Mouse (Mus musculus): ENCODE data around the gene Tle4.
"Not testable (repeated sequence)": the region's sequence is repeated elsewhere in the genome, so short reads cannot be mapped to it uniquely, and the experiment has no call there.

The Tle4 gene

GRCm38 (mm10) chr19:14597917-14598689 lies at the start of gene Tle4:
Gene Tle4 (minus strand): TSS chr19:14598051.
- DNase-seq = peak; percentile 100

DNA sequence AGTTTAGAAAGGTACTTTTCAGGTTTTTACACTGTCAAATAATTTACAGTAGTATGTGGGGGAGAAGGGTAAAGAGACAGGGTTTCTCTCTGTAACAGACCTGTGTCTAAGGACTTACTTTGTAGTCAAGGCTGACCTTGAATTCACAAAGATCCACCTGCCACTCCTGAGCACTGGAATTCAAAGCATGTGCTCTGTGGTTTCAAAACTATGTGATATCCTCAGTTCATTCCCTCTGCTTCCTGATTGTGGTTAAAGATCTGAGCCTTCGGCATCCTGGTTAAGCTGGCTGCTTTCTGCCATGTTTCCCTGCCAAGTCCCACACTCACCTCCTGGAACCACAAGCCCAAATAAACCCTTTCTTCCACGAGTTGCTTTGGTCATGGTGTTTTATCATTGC lies 47.8 kb upstream of the Tle4 start:
- DNase-seq = no peak

DNA sequence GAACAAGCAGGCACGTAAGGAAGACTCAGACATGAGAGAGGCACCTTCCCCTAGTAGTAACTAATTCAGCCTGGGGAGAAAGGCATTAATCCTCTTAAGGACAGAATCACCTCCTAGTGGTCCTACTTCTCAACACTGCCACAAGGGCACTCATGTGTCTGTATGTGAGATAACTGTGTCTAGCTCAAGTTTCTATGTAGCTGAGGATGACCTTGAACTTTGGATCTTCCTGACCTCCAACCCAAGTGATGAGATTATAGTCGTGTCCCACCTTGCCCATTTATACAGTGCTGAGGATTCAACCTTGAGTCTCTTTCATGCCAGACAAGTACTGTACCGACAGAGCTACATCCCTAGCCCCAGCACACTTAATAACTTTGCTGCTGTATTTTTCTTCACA lies 46.9 kb upstream of the Tle4 start:
- DNase-seq = no peak

GRCm38 (mm10) chr19:14643091-14643490 lies 45.2 kb upstream of the Tle4 start:
- not testable (repeated sequence) for DNase-seq

DNA sequence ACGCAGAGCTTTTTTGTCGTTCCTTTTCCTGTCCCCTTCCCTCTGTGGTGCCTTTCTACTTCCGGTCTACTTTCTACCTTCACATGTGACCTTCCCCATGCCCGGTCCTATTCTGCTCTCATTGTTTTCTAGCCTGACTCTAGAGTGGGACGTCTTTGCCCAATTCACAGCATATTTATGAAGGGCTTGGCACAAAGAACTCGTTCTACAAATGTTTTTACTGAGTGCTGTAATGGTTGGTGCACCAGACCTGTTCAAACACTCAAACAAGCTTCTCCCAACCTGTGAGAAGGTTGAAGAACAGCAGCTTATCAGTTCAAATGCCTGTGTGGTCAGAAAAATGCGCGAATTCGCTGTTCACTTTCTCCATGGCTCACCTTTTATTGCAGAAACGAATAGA lies 44.8 kb upstream of the Tle4 start:
- DNase-seq = no peak

- DNase-seq = peak; percentile 64
Observed at GRCm38 (mm10) chr19:14635213-14635928, 37.5 kb upstream of the Tle4 start.

- DNase-seq = no peak
Observed at GRCm38 (mm10) chr19:14623355-14623754, 25.5 kb upstream of the Tle4 start.

- DNase-seq = no peak
Observed at GRCm38 (mm10) chr19:14620534-14620933, 22.7 kb upstream of the Tle4 start.

GRCm38 (mm10) chr19:14619814-14620213 lies 22.0 kb upstream of the Tle4 start:
- DNase-seq = no peak

DNA sequence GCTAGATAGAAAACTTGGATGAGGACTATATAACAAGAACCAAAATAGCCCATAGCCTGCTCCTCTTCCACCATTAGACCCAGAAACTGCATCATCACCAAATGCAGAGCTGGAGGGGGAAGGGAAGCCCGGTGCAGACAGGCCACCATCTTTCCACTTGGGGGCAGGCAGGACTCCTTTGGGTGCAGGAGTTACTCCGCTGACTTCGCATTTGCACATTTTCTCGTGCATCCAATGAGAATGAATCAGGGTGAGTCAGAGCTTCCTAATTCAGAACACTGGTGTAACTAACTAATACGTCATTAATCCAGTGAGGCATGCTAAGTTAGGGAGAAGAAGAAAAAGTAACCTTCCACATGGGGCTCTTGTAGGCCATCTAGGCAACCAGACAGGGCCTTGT lies 17.0 kb upstream of the Tle4 start:
- no peak for DNase-seq

DNA sequence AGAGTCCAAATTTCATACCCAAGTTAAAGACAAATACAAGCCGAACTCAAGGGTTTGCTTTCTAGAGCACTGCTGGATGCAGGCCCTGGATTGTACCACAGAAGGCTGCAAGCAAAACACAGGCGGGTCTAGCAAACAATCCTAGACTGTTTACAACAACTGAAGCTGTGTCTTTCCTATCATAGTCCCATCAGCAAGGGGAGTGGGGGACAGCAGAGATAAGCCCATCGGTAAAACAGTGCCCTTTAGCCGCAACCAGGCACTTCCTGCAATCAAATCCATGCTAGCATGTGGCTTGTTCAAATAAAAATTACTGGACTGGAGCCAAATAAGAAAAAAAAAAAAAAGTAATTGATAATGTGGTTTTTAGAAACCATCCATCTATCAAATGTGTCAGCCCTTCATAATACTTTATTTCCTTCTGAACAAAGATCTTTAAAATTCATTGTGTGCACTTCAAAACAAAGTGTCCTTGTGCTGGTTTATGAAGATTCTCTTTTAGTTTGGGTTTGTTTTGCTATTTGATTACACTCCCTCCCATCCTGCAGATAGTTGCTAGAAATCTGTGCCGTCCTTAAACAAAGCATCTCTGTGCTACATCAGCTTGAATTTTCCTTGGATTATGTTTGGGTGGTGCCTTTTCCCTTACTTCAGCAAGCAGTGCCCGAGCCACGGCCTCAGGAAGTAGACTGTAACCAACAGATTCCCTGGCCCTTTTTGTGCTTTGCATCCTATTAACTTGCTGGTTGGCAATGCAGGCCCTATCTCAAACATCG lies 12.9 kb upstream of the Tle4 start:
- no peak for DNase-seq

GRCm38 (mm10) chr19:14600841-14601240 lies 3.0 kb upstream of the Tle4 start:
- DNase-seq = no peak

GRCm38 (mm10) chr19:14600354-14600753 lies 2.5 kb upstream of the Tle4 start:
- no peak for DNase-seq

DNA sequence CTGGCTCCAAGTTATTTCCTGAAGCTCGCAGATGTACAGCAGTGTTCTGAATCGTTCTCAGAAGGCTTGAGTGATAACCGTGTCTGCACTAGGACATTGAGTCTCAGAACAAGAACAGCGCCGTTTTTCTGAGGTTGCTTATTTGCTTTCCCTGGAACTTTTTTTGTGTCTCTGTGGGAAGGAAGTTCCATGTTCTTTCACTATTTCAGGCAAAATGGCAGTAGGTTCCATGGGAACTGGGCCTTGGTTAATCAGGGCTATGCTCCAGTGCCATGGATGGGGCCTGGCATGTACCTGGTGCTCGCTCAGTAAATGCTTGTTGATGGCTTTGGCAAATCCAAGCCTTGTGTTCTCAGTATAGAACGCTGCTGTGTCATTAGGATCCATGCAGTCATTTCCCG lies 2.0 kb upstream of the Tle4 start:
- DNase-seq = no peak

DNA sequence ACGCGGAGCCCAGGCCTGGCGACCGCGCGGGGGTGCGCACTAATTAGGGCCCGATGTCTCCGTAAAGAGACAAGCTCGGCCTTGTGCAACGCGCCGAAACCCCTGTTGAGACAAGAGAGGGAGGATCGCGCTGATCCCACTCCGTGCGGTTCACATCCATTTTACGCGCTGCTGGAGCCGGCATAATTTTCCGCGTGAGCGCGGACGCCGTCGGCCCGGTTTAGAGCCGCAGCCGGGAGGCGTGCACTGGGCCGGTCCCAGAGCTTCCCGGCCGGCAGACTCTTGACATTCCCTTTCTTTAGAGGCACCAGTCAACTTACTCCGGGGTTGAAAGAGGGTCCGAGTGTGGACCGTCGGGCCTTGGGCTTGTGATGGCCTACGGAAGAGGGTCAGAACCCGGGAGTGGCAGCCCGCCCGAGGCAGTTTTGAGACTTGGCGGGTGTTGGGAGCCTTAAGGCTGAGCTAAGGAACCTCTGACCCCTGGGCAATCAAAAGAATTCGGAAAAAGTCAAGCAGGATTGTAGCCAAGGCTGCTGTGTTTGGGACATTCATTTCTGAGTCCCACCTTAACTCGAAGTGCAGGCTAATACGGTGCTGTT lies 938 bp upstream of the Tle4 start:
- DNase-seq = no peak

- DNase-seq = peak; percentile 72
Observed at GRCm38 (mm10) chr19:14596941-14597916, 622 bp downstream of the Tle4 start.

DNA sequence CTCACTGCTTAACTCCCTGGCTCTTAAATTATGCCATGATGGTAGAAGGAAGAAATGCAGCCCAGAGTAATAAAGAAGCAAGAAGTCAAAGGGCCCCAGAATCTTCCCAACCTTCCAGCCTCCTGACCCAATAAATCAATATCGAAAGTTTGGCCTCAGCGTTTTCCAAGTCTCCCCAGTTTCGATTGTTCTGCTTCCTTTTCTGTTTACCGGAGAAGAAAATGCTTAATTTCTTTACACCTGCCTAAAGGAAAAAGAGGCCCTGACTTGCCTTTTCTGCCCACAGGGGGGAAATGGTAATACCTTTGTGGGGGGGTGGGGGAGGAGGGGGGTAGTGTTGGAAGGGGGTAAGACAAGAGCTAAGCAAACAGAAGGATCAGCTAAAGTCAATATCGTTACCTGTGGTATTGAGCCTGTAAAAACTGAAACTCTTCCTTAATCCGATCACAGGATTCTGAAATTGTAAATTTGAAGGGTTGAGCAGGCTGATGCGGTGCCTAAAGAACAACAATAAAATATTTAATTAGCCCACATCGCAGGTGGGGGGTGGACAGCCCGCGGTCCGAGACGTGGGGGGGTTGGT lies 1.4 kb downstream of the Tle4 start:
- no peak for DNase-seq

GRCm38 (mm10) chr19:14595390-14595997 lies 2.4 kb downstream of the Tle4 start:
- peak; percentile 19 for DNase-seq

DNA sequence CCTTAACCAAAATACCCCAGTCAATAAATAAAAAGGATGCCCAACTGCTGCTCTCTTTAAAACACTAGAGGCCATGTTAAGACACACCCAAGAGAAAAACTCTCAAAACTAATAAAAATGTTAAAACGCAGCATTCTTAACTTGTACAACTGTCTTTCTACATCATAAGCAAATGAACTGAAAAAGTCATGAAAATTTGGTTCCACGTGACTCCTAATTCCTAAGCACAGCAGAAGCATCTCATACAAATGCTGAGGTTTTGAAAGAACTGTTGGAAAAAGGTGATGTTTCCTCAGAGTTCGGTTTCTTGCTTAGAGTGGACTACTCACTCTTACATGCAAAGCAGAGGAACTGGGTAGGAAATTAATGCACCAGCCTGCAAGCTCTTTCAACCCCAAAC lies 3.3 kb downstream of the Tle4 start:
- DNase-seq = no peak

DNA sequence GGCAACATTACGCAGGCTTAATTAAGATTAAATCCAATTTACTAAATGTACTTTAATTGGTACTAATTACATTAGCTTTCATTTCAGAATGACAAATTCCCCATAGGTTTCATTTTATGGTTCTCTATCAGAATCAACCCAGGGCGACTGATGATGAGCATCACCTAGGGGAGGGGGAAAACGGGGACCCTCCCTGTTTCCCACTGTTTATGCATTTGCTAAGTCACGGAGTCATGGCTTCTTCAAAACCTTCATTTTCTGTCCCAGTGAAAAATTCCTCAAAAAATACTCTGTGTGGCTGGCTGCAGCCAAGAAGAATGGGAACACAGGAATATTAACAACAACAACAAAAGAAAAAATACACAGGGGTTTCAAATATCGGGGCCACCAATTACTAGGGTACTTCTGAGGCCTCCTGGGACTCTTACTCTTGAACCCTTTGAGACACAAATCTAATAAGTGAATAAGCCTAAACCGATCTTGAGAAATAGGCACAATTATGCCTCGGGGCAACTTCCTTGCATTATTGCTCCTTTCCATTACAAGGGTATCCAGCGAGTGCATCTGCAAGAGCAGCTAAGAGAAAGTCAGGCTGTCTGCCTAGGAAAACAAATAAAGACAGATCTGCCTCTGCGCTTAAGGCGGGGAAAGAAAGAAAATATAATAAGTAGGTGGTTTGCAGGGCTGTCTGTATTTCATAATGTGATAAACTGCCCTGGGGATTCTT lies 5.9 kb downstream of the Tle4 start:
- no peak for DNase-seq
